8 mouse cellular contexts compared by ENCODE assay signal in the genomic region with DNA sequence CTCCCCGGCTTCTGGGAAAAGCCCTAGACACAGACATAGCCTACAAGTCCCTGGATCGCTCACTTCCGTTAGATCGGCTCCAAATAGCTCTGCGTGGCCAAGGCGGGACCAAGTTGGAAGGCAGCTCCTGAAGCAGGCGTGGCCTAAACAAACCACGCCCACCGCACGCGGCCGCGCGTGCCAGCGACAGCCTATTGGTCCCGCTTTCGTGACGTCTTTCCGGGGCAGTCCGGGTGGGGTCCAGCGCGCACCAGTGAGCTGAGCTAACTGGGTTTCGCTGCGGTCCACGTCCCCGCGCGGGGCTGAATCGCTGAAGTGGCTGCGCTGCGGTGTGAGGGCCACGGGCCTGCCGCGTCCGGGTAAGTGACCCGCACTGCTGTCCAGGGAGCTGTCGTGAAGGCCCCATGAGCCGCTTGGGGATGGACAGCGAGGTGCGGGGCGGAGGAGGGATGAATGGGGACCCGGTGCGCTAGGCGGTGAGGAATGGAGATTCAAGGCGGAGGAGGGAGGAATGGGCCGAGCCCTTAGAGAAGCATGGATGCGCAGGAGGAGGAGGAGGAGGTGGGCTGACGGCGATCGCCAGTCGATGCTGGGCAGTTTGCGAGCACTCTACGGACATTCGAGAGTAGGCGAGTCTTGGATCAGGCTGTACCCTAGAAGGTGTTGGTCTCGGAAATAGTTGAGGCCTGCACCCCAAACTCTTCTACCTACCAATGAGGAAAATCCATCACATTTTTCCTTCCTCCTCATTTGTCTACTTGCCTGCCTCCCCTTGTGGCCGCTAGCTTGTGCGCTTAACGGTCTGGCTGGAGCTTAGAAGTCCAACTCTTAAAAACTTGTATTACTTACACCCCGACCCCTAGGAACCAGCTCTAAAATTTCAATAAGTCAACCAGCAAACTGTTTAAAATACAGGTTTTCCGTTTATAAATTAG. TPM values are rescaled to one million over a fixed set of nuclear protein-coding genes. Genes with fewer than 3 reads are reported as not detected.
DNase-seq lines count a peak whose midpoint lies in the region; ATAC-seq and TF ChIP-seq lines count a peak whose summit lies in the region.

A gene (plus strand): TSS at position 216 of the 935 bp plus-strand sequence.

- H3K27ac ChIP-seq in embryonic facial prominence, embryonic 13.5 days = peak within 1 kb of the TSS; percentile 88
- H3K27ac ChIP-seq in kidney, adult 2 months (ENCODE audit: insufficient read depth, low read depth, low read length) = peak within 1 kb of the TSS; percentile 68
- H3K27ac ChIP-seq in limb, embryonic 12.5 days = peak within 1 kb of the TSS; percentile 87
- peak within 1 kb of the TSS; percentile 95 for H3K27ac ChIP-seq in midbrain, embryonic 15.5 days
- H3K27ac ChIP-seq in spleen, adult 2 months (ENCODE audit: insufficient read depth, low read length) = peak within 1 kb of the TSS; percentile 35; the same call in 1 of the 2 replicates

- TF ChIP-seq CTCF in kidney, adult 2 months (conservative IDR thresholded peaks at IDR 0.05; ENCODE audit: insufficient read depth, insufficient read length, low read depth, low read length) = 0 out of 2 replicates have a peak, but pooled peaks have one; percentile 5
- no peak for TF ChIP-seq CTCF in spleen, adult 2 months (IDR thresholded peaks at IDR 0.05; ENCODE audit: extremely low read depth, insufficient read depth, insufficient read length, insufficient replicate concordance)

- peaks cover 10% of the 10 kb centered on the region for H3K36me3 ChIP-seq in embryonic facial prominence, embryonic 13.5 days
- no peaks in the 10 kb centered on the region for H3K36me3 ChIP-seq in kidney, adult 2 months (ENCODE audit: control insufficient read depth, insufficient read depth, low read length)
- H3K36me3 ChIP-seq in limb, embryonic 12.5 days = peaks cover 10% of the 10 kb centered on the region
- H3K36me3 ChIP-seq in midbrain, embryonic 15.5 days (replicated peaks) = no peaks in the 10 kb centered on the region
- H3K36me3 ChIP-seq in spleen, adult 2 months (ENCODE audit: control insufficient read depth, insufficient read depth, low read length) = no peaks in the 10 kb centered on the region

- DNase-seq in 3134 (ENCODE audit: extremely low read depth, insufficient read length, low spot score) = peak; percentile 99
- peak; percentile 99 for DNase-seq in adrenal gland, postnatal 36 days
- DNase-seq in heart, adult 18-20 months = peak; percentile 98 to 99
- DNase-seq in kidney, adult 2 months = peak; percentile 99
- peak; percentile 83 to 90 for DNase-seq in spleen, adult 2 months (ENCODE audit: low read depth in 1 of 2, low spot score in 2 of 2)

- H3K9ac ChIP-seq in embryonic facial prominence, embryonic 13.5 days = peak within 1 kb of the TSS; percentile 82
- H3K9ac ChIP-seq in limb, embryonic 12.5 days (replicated peaks) = peak within 1 kb of the TSS; percentile 85
- peak within 1 kb of the TSS; percentile 88 for H3K9ac ChIP-seq in midbrain, embryonic 15.5 days

- H3K9me3 ChIP-seq in embryonic facial prominence, embryonic 13.5 days = no peaks in the 10 kb centered on the region
- no peaks in the 10 kb centered on the region for H3K9me3 ChIP-seq in limb, embryonic 12.5 days
- H3K9me3 ChIP-seq in midbrain, embryonic 15.5 days = no peaks in the 10 kb centered on the region

- peak; percentile 41 for TF ChIP-seq POLR2A in kidney, adult 2 months (IDR thresholded peaks at IDR 0.05; ENCODE audit: low read depth, low read length)
- peak; percentile 26; the same call in 1 of the 2 replicates for TF ChIP-seq POLR2A in spleen, adult 2 months (IDR thresholded peaks at IDR 0.05; ENCODE audit: low read depth, low read length)

- H3K4me1 ChIP-seq in embryonic facial prominence, embryonic 13.5 days = peaks cover 20% of the 10 kb centered on the region
- H3K4me1 ChIP-seq in kidney, adult 2 months (ENCODE audit: control insufficient read depth, insufficient read depth, low read length) = 0 out of 2 replicates have a peak, but pooled peaks cover 3% of the 10 kb centered on the region
- H3K4me1 ChIP-seq in limb, embryonic 12.5 days (replicated peaks) = peaks cover 9% of the 10 kb centered on the region
- peaks cover 27% of the 10 kb centered on the region for H3K4me1 ChIP-seq in midbrain, embryonic 15.5 days
- peaks cover 8% of the 10 kb centered on the region; the same call in 1 of the 2 replicates for H3K4me1 ChIP-seq in spleen, adult 2 months (ENCODE audit: control insufficient read depth, insufficient read depth, insufficient read length)

- WGBS in embryonic facial prominence, embryonic 13.5 days = under 1% methylated on average over 61 of the region's 61 CpGs
- under 1% methylated on average over 61 of the region's 61 CpGs for WGBS in kidney, adult 2 months
- under 1% methylated on average over 61 of the region's 61 CpGs for WGBS in limb, embryonic 12.5 days
- under 1% methylated on average over 57 of the region's 61 CpGs for WGBS in midbrain, embryonic 15.5 days
- 2% methylated on average over 61 of the region's 61 CpGs for WGBS in spleen, adult 2 months

- H3K27me3 ChIP-seq in embryonic facial prominence, embryonic 13.5 days = no peaks in the 10 kb centered on the region
- H3K27me3 ChIP-seq in kidney, adult 2 months (replicated peaks; ENCODE audit: control insufficient read depth, insufficient read depth, low read length) = no peaks in the 10 kb centered on the region
- H3K27me3 ChIP-seq in limb, embryonic 12.5 days = no peaks in the 10 kb centered on the region
- H3K27me3 ChIP-seq in midbrain, embryonic 15.5 days (replicated peaks) = no peaks in the 10 kb centered on the region
- no peaks in the 10 kb centered on the region for H3K27me3 ChIP-seq in spleen, adult 2 months (ENCODE audit: control insufficient read depth, insufficient read depth, low read length)

- peak; percentile 96 for ATAC-seq in embryonic facial prominence, embryonic 13.5 days (ENCODE audit: insufficient number of reproducible peaks, insufficient read depth, low FRiP score, low TSS enrichment, low read depth)
- ATAC-seq in limb, embryonic 12.5 days (ENCODE audit: insufficient number of reproducible peaks, insufficient read depth, low FRiP score, low TSS enrichment, low read depth) = peak; percentile 96
- peak; percentile 97 for ATAC-seq in midbrain, embryonic 15.5 days (replicated peaks)

- H3K4me2 ChIP-seq in embryonic facial prominence, embryonic 13.5 days = peak within 1 kb of the TSS; percentile 67
- H3K4me2 ChIP-seq in limb, embryonic 12.5 days = peak within 1 kb of the TSS; percentile 70
- peak within 1 kb of the TSS; percentile 72 for H3K4me2 ChIP-seq in midbrain, embryonic 15.5 days

- peak within 1 kb of the TSS; percentile 75 for H3K4me3 ChIP-seq in embryonic facial prominence, embryonic 13.5 days
- H3K4me3 ChIP-seq in kidney, adult 2 months (ENCODE audit: insufficient read depth, low read depth, low read length) = peak within 1 kb of the TSS; percentile 90
- H3K4me3 ChIP-seq in limb, embryonic 12.5 days (replicated peaks) = peak within 1 kb of the TSS; percentile 81
- peak within 1 kb of the TSS; percentile 95 for H3K4me3 ChIP-seq in midbrain, embryonic 15.5 days
- peak within 1 kb of the TSS; percentile 80 for H3K4me3 ChIP-seq in spleen, adult 2 months (ENCODE audit: extremely low read depth, insufficient read depth, insufficient read length)

RNA-seq across cellular contexts. Expression of the gene that starts here (rescaled TPM):
- total RNA-seq in adrenal gland, postnatal 36 days (2021) = 10 to 100 TPM; 28.1 to 43.2 TPM
- polyA plus RNA-seq in embryonic facial prominence, embryonic 13.5 days (2015; fragmentation: Nextera tagmentation; extraction: Ambion mirVana) = 47.5 and 47.6 TPM in 2 replicates
- 1 to 10 TPM; 5.5 to 8.3 TPM for total RNA-seq in heart, adult 18-20 months (2021)
- polyA plus RNA-seq in kidney, adult 2 months (2012; rRNA removed) = 18.8 and 23.3 TPM in 2 replicates
- polyA plus RNA-seq in limb, embryonic 12.5 days (2016; fragmentation: Nextera tagmentation; extraction: Ambion mirVana) = 33.0 and 41.1 TPM in 2 replicates
- polyA plus RNA-seq in midbrain, embryonic 15.5 days (2015; fragmentation: Nextera tagmentation; extraction: Ambion mirVana) = 34.6 and 35.9 TPM in 2 replicates
- 6.7 and 11.0 TPM in 2 replicates for polyA plus RNA-seq in spleen, adult 2 months (2012; rRNA removed)

Comparison
In these comparisons a context has a peak if more than half of its experiments do, and no peak if none do; other contexts are left out.
1. Peak in every context shown above with its lines: DNase-seq, ATAC-seq, H3K4me3 ChIP-seq and H3K27ac ChIP-seq.
2. H3K27ac ChIP-seq: peak in every context shown above with its lines; median percentile 95 in midbrain, embryonic 15.5 days; 88 in embryonic facial prominence, embryonic 13.5 days; 87 in limb, embryonic 12.5 days; 68 in kidney, adult 2 months; 35 in spleen, adult 2 months.